Mouse (Mus musculus): ENCODE measurements around the gene Gm28635.

The Gm28635 gene

DNA sequence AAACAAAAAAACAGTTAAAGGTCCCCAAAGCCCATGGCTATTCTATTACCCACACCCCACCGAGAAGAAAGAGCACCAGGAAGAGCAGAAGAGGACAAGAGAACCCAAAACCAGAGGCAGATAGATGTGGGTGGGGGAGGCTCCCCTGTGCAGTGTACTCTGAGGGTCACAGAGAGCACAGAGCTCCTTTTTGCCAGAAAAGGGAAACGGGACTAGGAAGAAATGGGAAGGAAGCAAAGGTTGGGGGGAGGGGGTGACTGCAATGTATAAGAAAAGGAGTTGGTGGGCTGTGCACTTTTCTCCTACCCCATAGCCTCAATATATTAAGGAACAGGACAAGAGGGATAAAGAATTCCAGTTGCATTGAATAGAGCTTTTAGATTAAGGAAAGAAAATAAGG, 76.9 kb downstream of the Gm28635 start:
- in situ Hi-C loops (cut with MboI, MseI), result no loop called here

DNA sequence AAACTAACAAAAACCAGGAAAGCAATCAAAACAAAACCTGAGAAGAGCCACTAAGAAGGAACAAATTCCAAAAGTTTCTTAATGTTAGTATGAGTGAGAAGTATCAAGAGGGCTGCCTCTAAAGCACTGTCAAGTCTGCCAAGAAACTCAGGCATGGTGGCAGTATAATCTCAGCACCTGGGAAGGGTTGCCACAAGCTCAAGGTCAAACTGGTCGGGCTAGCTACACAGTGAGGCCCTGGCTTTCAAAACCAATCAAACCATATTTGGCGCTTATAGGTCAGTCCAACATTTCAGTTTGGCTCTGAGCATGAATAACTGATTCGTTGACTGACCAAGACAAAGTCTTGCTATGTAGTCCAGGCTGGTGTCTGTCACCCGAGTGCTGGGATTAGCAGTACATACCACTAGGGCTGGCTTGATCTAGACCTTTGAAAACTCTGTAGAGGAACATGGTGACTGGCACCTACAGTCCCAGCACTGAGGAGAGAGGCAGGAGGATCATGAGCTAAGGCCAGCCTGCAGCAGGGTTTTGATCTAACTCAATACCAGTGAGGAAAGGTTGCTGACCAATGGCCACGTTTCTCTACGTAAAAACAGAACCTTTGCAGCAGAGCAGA, 78.5 kb downstream of the Gm28635 start:
- in situ Hi-C loops (cut with MboI, MseI), result no loop called here

DNA sequence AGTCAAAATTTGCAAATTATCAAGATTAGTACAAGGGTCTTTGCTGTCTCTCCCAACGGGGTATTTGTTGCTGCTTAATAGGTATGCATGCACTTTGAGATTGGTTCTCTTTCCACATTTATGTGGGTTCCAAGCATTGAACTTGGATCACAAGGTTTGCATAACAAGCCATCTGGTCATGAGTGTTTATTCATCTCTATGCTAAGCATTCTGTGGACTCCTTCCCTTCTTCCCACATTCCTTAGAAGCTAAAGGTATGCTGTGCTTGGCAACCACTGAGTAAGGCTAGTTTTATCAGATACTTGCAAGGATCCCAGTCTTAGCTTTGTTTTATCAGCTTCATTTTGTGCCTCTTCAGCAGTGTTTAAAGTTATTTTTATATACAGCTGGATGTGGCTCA, 80.7 kb downstream of the Gm28635 start:
- in situ Hi-C loops (cut with MboI, MseI), result no loop called here

DNA sequence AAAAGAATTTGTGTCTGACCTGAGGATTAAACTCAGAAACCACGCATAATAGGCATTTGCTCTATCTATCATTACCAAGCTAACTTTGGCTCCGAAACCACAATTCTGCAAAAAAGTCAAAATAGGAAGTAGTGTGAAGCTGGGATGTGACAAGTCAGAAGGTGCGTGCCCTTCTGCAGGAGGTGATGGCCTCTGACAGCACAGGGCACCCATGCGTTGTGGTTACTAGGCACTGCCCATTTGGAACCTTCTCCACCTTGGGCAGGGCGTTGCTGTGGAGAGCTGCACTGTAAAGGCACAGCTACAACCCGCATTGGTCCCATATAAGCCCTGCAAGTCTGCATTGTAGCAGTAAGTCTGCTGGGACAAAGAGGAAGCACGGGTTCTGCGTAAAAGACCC, 85.0 kb downstream of the Gm28635 start:
- in situ Hi-C loops (cut with MboI, MseI), result no loop called here

DNA sequence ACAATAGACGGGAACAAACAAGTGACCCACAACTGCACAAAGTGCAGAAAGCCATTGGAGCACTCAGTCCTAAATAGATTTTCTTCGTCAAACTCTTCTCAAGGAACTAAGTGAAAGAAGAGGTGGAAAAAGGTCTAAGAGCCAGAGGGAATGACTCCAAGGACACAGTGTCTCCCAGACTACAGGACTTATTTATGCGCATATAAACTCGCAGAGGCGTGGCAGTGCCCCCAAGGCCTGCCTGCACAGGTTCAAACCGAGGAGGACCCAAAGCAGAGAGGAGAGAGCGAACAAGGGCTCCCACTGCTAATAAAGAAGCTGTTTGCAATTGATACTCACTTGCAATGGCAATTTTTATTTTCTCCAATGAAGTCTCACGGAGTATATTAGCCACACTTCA, 92.1 kb downstream of the Gm28635 start:
- in situ Hi-C loops (cut with MboI, MseI), result no loop called here

DNA sequence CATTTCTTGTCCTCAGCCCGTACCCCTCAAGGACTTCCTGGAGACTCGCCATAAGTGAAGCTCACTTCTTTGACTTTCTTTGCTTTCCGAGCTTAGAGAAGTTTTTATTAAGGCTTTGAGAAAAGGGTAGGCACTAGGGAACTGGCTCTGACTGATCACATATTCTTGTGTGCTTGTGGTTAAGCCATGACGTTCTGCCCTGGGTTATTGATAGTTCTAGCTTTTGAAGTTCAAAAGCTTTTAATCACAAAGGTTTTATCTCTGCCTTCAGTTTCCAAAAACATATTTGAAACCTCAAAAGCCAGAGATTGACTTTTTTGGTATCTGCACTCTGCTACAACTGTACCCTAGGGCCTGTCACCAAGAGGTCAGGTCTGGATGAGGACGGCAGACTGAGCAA, 95.6 kb downstream of the Gm28635 start:
- in situ Hi-C loops (cut with MboI, MseI), result loop anchor here (5.0 kb wide), 1 partner anchor 50 kb away; no protein-coding TSS in a partner anchor

DNA sequence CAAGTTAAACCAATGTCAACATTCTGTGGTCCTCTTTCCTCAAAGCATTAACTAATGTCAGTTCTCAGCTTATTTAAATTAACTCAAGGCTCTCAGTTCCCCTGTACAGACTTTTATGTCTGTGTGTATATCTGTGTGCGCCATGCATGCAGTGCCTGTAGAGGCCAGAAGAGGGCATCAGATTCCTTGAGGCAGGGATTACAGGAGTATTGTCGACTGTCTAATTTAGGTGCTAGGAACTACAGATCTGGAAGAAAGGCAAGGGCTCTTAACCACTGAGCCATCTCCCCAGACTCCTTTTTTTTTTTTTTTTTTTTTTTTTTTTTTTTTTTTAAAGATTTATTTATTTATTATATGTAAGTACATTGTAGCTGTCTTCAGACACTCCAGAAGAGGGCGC, 96.6 kb downstream of the Gm28635 start:
- in situ Hi-C loops (cut with MboI, MseI), result loop anchor here (5.0 kb wide), 1 partner anchor 49 kb away; no protein-coding TSS in a partner anchor

DNA sequence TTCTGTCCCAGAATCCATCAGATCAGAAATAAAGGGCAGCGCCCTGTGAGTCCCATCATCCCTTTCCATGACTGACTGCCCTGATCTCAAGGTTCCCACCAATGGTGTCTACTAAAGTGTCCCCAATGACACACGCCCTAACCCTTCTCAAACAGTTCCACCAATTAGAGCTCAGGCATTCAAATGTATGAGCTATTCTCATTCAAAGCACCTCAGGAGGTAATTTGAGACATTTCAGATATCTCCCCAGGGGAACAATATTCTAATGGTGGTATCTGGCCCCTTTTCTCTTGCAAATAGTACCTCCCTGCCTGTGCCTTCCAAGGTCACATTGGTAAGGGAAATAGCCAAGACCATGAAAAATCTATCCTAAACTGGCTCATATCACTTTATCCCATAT, 98.5 kb downstream of the Gm28635 start:
- in situ Hi-C loops (cut with MboI, MseI), result no loop called here

DNA sequence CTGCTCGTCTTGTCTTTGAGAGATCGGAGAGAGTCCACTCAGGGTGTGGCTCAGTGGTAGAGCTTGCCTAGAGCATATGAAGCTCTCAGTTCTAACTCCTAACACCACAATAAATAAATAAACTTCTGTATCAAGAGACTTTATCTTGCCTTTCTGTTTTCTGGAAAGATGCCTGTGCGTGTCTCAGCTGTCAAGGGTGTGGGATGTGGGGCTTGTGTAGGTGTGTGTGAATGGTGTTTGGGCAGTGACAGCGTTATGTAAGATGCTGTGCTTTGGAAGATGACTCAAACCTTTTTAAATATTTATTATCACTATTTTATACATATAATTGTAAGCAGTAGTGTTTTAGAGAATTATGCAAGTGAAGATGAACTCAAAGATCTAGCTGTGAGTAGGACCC, 103.7 kb downstream of the Gm28635 start:
- in situ Hi-C loops (cut with MboI, MseI), result no loop called here

DNA sequence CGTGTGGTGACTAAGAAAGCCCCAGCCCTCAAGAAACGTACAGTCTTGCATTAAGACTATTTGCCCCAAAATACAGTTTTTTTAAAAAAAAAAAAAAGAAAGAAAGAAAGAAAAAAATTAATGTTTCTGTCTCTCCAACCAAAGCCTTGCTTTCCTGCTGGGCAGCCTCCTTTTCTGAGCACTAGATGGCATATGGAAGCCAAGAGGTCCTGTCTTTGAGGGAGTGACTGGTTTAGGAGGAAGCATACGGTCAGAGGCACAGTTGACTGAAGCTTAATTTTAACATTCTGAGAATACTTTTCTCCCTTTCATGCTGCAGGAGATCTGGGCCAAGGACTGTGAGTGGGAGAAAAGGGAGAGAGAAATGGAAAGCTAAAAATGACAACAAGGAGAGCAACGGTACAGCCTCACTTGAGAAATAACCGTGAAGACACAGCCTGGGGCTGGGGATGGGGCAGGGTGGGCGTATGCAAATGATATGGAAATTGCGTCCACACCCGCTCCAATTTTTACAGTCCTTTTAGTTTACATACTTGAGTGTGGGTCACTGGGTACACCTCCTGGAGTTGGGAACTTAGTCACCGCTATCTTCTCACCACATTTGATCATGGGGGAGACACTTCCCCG, 120.8 kb downstream of the Gm28635 start:
- in situ Hi-C loops (cut with MboI, MseI), result no loop called here
